Mouse (Mus musculus) bone marrow, adult 2 months (tissue): ENCODE data around the gene Gtf2h5.

Experiments
- CTCF ChIP-seq: fragments of 200-500 bp; IDR thresholded peaks from 2 replicates; pipeline ENCODE4 v1.5.1; 2011; ENCODE audit warnings: low read length, control low read depth; ENCODE audit not compliant: control insufficient read depth, insufficient read depth
- POLR2A ChIP-seq: fragments of 200-500 bp; IDR thresholded peaks from 2 replicates; pipeline ENCODE4 v1.6.1; 2011; ENCODE audit warnings: low read depth, mild to moderate bottlenecking, control low read depth, low read length, borderline replicate concordance; ENCODE audit not compliant: control insufficient read depth

GRCm38 (mm10) chr17:6113653-6114052 lies 34.1 kb downstream of the Gtf2h5 start:
- TF ChIP-seq POLR2A (no peak), CTCF (no peak)
